Mouse (Mus musculus) layer of hippocampus, postnatal 25 days (tissue): ENCODE measurements around the gene Fcna. TPM values are rescaled to one million over a fixed set of nuclear protein-coding genes. Genes with fewer than 3 reads are reported as not detected.
A peak's percentile ranks its signal among the peaks of the same experiment; 100 is the strongest.

Experiments
- DNase-seq, 2 experiments: peaks; one replicate each; pipeline ENCODE4 v3.0.0; 2022; ENCODE audit warnings: mixed read lengths in 2 of 2, low spot score in 1 of 2; ENCODE audit errors: extremely low spot score in 1 of 2
- total RNA-seq, 2 experiments: library from RNA; stranded (reverse); gene quantifications; 2 replicates each; pipeline ENCODE4 v1.2.3; 2021

The Fcna gene
- under 1 TPM; 0.44 to 0.80 TPM for total RNA-seq

DNA sequence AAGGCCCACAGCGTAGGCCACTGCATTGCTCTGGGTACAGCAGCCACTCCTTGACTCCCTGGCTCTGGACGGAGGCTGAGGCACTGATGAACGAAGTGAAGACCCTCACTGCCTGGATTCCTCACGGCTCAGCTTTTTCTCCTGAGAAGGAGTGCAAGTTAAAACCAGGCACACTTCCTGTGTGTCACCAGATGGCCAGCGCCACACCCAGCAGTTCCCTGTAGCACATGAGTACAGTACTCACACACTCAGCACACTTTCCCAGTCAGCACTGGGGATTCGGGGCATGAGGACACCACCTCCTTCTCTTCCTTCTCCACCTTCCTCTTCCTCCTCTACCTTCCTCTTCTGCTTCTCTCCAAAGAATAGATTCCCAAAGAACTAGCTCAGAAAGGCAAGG, at the start of gene Fcna:
TSS of gene Fcna (minus strand) at position 220 of the 400 bp plus-strand sequence.
- no peak for DNase-seq

- DNase-seq: no peak
Observed at GRCm38 (mm10) chr2:25676486-25676885, 48.7 kb upstream of the Fcna start, which contains the start of gene Lcn6. TSS of gene Lcn6 (plus strand) at chr2:25676786.

DNA sequence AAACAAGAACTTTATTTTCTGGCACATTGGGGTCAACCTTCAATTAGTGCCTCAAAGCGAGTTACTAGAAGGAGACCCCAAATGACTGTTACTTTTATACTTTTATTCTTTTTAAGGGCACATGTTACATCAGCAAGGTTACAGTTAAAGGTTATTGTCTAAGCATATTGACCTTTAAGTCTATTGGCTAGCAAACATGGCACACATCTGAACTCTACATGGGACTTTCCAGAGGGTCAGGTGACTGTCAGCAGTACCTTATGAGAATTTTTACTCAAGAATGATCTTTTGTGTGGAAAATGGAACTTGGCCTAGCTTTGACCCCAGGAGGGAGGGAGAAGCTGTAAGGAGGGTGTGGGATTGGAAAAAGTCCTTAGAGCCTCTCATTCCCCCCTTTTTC, 38.7 kb upstream of the Fcna start:
- DNase-seq: no peak

GRCm38 (mm10) chr2:25664125-25664524, 36.3 kb upstream of the Fcna start:
- no peak for DNase-seq

DNA sequence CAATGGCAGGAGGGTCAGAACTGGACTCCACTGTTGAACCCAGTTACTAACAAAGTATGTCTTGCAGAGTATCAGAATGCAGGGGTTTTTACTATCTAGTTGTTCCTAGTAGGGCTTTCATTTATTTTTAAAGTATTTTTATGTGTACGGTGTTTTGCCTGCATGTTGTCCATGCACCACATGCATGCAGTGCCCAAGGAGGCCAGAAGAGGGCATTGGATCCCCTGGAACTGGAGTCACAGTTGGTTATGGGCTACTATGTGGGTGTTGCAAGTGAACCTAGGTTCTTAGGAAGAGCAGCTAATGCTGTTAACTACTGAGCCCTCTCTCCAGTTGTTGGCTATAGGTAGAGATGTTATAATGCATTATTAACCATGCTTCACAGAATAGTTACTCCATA, 35.7 kb upstream of the Fcna start:
- DNase-seq: peak in 1 of 2 experiments; percentile 75

DNA sequence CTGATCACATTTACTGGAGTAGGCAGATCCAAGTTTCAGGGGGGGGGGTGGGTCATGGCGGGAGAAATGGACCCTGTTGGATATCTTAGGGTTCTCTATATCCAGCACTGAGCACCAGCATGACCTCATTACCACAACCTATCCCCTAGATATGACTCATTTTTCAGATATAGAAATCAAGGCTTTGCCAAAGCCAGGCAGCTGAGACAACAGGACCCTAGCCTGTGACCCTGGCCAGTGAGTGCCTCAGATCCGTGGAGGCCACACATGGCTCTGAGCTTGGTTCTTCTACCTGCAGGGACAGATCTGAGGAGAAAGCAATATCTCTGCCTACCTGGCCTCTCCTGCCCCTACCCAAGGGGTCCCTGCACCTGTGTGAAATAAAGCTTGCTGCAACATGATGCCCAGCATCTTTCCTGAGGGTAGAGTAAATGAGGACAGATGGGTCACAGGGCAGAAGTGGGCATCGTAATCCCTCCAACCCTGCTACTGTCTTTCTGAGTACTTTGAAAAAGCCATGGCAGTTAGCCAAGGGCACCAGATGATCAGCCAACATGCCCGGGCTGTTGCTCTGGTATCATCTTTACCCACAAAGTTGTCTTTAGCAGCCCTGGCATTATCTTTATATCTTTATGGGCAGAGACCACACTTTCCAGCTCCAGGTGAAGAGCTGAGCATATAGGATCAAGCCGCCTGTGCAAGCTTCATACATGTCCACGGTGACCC, 33.6 kb upstream of the Fcna start:
- no peak for DNase-seq

GRCm38 (mm10) chr2:25660279-25660678, 32.4 kb upstream of the Fcna start:
- no peak for DNase-seq

GRCm38 (mm10) chr2:25657652-25658051, 29.8 kb upstream of the Fcna start, which contains the start of gene Lcn5:
TSS of gene Lcn5 (plus strand) at chr2:25657952.
- no peak for DNase-seq

- DNase-seq: no peak
Observed at GRCm38 (mm10) chr2:25657246-25657645, 29.4 kb upstream of the Fcna start.

GRCm38 (mm10) chr2:25656691-25657090, 28.9 kb upstream of the Fcna start:
- DNase-seq: no peak

DNA sequence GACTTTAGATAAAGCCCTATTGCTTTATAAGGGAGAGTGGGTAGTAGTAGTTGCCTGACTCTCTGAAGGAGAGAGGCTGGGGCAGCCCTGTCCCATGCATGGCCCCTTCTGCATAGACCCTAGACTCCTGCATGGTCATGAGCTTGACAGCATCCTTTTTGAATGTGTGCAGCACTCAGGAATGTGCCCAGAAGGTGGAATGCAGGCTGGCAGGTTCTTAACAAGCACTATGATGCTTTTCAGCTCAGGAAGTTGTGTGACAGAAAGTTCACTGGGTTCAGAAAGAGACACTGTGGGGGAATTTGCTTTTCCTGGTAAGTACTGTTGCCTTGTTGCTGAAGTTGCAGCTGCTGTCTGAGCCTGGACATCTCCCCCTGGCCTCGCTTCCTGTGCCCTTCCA, 26.7 kb upstream of the Fcna start:
- DNase-seq: no peak

- DNase-seq: no peak
Observed at GRCm38 (mm10) chr2:25652902-25653301, 25.1 kb upstream of the Fcna start, which contains the start of gene Lcn8. TSS of gene Lcn8 (plus strand) at chr2:25653120.

GRCm38 (mm10) chr2:25639890-25640289, 12.1 kb upstream of the Fcna start:
- DNase-seq: peak in 1 of 2 experiments; percentile 71

GRCm38 (mm10) chr2:25634046-25634445, 6.2 kb upstream of the Fcna start:
- DNase-seq: no peak

DNA sequence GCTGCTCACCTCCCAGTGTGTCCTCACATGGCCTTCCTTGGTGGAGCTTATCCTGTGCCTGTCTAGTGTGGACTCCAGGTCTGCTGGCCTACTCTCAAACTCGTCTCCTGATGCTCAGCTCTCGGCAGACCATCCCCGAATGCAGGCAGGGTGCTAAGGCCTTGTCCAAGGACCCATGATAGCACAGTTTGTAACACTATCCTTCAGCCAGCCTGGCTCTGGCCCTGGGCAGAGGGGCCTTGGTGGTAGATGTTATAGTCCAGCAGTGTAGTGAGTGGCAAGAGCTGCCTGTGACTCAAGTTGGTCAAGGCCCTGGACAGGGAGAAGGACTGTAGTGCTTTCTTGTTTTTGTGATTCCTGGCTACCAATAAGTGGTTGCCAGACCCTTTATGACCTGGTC, 5.8 kb upstream of the Fcna start:
- no peak for DNase-seq

DNA sequence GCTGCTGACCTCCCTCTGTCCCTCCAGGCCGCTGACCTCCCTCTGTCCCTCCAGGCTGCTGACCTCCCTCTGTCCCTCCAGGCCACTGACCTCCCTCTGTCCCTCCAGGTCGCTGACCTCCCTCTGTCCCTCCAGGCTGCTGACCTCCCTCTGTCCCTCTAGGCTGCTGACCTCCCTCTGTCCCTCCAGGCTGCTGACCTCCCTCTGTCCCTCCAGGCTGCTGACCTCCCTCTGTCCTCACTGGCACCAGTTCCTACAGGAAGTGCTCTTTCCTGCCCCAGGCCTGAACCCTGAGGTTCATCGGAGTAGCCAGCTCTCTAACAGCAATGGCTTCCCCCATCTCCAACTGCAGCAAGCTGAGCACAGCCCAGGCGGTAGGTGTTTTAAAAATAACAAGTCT, 908 bp upstream of the Fcna start:
- no peak for DNase-seq

DNA sequence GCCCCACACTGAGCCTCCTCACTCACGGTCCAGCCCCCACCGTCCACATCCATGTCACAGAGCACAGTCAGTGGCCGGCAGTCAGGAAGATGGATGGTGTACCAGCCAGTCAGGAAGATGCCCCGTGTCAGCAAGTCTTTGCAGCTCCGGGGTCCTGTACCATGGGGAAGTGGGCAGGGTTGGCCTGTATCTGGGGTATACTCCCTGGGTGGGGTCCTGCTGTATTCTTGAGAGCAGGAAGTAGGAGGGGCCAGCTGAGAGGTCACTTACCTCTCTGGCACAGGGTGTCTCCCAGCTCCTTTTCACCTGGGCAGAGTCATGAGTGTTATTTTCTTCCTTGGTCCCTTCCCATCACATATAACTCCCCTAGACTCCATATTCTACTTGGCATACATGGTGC, 1.8 kb downstream of the Fcna start:
- DNase-seq: no peak

DNA sequence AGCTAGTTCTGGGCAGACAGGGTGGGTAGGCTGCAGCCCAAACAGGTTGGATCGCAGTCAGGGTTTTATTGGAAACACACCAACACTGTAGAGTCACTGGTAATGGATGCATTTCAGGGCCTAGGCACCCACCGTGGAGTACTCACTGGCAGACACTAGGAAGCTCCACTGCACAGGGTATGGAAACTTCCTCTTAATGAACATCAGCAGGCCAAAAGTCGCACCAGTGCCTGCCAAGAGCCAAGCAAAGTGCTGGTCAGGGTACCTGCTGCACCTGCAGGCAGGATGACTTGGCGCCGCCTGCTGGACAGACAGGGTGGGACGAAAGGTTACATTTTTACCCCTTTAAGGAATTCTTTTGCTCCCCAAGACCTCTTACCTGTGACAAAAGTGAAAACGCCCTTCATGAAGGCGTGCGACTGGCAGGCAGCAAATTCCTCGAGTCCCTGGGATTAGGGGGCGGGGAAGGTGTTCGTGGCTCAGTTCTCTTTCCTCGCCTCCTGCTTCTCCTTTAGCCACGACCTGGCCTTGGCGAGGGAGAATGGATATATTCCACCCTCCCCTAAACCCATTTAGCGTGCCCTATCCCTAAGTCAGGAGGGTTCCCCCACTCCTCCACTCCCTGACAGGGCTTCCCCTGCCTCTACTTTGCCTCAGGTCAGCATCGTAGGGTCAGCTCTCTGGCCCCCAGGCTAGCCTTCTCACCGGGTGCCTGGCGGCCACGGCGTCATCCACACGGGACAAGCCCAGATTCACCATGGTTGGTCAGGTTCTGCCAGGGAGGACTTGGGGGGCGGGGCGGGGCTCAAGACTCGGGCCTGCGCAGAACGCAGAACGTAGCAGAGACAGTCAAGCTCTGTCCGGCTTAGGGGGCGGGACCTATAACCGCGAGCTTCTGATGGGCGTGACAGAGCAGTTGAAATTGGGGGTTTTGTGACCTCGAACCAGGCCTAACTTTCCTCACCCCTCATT, 6.3 kb downstream of the Fcna start, which contains the start of gene Tmem141:
TSS of gene Tmem141 (minus strand) at position 777 of the 972 bp plus-strand sequence.
- peak; percentile 58 to 72 for DNase-seq

DNA sequence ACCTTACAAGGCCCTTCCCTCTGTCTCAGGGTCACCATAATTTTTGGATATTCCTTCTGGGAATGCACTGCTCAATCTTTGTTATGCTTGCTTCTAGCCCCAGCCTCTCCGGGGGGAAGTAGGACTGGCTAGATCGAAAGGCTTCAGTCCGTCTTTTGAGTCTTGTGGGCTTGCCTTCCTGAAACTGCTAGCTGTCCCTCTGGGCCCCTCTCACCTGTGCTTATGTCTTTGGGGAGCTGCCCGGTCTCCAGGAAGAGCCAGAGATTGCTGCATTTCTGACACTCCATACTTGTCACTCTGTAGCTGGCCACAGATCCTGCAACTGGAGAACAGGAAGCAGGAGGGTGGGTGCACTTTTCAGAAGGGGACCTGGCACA, 7.0 kb downstream of the Fcna start:
- no peak for DNase-seq

DNA sequence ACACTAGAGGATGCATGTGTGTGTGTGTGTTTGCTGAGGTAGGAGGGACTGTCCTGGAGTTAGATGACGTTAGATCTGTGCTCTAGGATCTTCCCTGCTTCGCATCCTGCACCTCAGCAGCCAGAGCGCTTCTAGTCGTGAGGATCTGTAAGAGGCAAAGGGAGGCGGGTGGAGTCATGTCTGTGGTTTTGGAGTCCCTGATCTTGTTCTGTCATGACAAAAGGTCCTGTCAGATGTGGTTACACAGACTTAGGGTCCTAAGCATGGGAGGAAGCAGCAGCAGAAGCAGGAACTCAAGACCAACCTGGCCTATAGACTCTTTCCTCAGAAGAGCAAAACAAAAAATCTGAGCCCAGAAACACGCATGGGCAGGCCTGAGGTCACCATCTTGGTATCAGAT, 7.4 kb downstream of the Fcna start:
- DNase-seq: no peak

DNA sequence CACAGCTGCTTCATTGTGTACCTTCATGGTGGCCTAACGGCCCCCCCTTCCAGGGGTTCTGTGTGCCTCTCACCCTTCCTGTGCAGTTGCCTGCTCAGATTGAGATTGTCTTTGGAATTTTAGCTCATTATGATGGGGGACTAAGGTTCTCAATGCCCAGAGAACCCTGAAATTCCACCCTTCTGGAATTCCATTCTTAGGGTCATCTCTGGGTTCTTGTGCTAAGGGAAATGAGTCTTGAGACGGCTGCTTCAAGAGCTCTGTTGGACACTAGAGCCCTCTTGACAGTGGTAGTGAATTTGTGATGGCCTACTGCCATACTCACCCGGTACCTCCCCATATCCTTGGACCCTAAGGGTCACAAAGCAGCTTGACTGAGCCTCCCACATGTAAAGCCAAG, 10.3 kb downstream of the Fcna start, which contains the start of gene Ccdc183:
TSS of gene Ccdc183 (minus strand) at position 101 of the 400 bp plus-strand sequence.
- DNase-seq: no peak
